In the genomic region with DNA sequence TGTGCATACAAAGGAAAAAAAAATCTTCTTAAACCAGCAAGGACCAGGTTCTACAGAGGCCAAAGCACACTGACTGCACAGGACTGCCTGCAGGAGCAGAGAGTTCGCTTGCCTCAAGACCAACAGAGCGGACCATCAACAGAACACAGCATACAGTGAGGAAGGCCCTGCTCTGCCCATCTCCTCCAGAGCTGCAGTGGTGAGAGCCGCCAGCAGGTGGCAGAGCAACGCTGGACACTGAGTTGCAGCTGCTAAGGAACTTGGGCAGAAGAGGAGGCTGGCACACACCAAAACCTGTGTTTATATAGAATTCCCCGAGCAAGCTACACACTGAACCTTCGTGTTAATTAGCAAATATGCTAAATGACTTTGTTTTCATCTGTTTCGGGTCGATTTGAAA, we compare ENCODE assay signal across 8 mouse cellular contexts. TPM values are rescaled to one million over a fixed set of nuclear protein-coding genes. Genes with fewer than 3 reads are reported as not detected.
DNase-seq lines count a peak whose midpoint lies in the region; ATAC-seq and TF ChIP-seq lines count a peak whose summit lies in the region.

No protein-coding gene starts in this region.

- no peak for TF ChIP-seq POLR2A in small intestine, adult 2 months (IDR thresholded peaks at IDR 0.05; ENCODE audit: low read depth, low read length)

- no peak overlapping the region for H3K4me2 ChIP-seq in heart, embryonic 12.5 days
- H3K4me2 ChIP-seq in midbrain, embryonic 13.5 days (replicated peaks): no peak overlapping the region

- ATAC-seq in heart, embryonic 12.5 days (ENCODE audit: insufficient number of reproducible peaks, low FRiP score): no peak
- peak; percentile 77 for ATAC-seq in midbrain, embryonic 13.5 days

- peaks cover 82% of the 10 kb centered on the region for H3K36me3 ChIP-seq in heart, embryonic 12.5 days
- peaks cover 21% of the 10 kb centered on the region for H3K36me3 ChIP-seq in midbrain, embryonic 13.5 days
- H3K36me3 ChIP-seq in small intestine, adult 2 months (ENCODE audit: control insufficient read depth, insufficient read depth, low read length): no peaks in the 10 kb centered on the region; the same call in 1 of the 2 replicates

- no peak overlapping the region for H3K27ac ChIP-seq in heart, embryonic 12.5 days (ENCODE audit: poor library complexity, severe bottlenecking)
- no peak overlapping the region for H3K27ac ChIP-seq in midbrain, embryonic 13.5 days
- no peak overlapping the region for H3K27ac ChIP-seq in small intestine, adult 2 months (ENCODE audit: insufficient read depth, low read depth, low read length)

- TF ChIP-seq CTCF in small intestine, adult 2 months (IDR thresholded peaks at IDR 0.05; ENCODE audit: extremely low read depth, insufficient read length, insufficient replicate concordance, low read depth, low read length): peak; percentile 80; the same call in 1 of the 2 replicates

- no peak overlapping the region for H3K9ac ChIP-seq in heart, embryonic 12.5 days
- H3K9ac ChIP-seq in midbrain, embryonic 13.5 days (replicated peaks): no peak overlapping the region

- DNase-seq in heart, adult 11 months: peak; percentile 95
- peak; percentile 88 for DNase-seq in embryo, embryonic 10 days (ENCODE audit: low spot score)
- peak; percentile 80 for DNase-seq in gastrocnemius, postnatal 14 days
- peak; percentile 89 for DNase-seq in kidney, adult 18-20 months
- peak; percentile 85 to 87 for DNase-seq in left cerebral cortex, postnatal 36 days (ENCODE audit: low spot score in 2 of 2)

- H3K27me3 ChIP-seq in heart, embryonic 12.5 days (replicated peaks): no peaks in the 10 kb centered on the region
- H3K27me3 ChIP-seq in midbrain, embryonic 13.5 days: no peaks in the 10 kb centered on the region
- no peaks in the 10 kb centered on the region for H3K27me3 ChIP-seq in small intestine, adult 2 months (ENCODE audit: control insufficient read depth, insufficient read depth, low read length)

- H3K4me1 ChIP-seq in heart, embryonic 12.5 days (replicated peaks): no peaks in the 10 kb centered on the region
- H3K4me1 ChIP-seq in midbrain, embryonic 13.5 days (replicated peaks): no peaks in the 10 kb centered on the region
- H3K4me1 ChIP-seq in small intestine, adult 2 months (ENCODE audit: control insufficient read depth, insufficient read depth, insufficient read length, low read length): no peaks in the 10 kb centered on the region

- H3K9me3 ChIP-seq in heart, embryonic 12.5 days (replicated peaks): no peaks in the 10 kb centered on the region
- no peaks in the 10 kb centered on the region for H3K9me3 ChIP-seq in midbrain, embryonic 13.5 days

- no peak overlapping the region for H3K4me3 ChIP-seq in heart, embryonic 12.5 days
- no peak overlapping the region for H3K4me3 ChIP-seq in midbrain, embryonic 13.5 days (replicated peaks)
- H3K4me3 ChIP-seq in small intestine, adult 2 months (ENCODE audit: low read depth, low read length): no peak overlapping the region

- intact Hi-C loops in gastrocnemius, postnatal 14 days (cut with DNase I; ENCODE audit: low total_unique reads): no loop called here
- intact Hi-C loops in left cerebral cortex, postnatal 36 days (cut with DNase I): loop anchor here (1.0 kb wide), 1 partner anchor 149 kb away; no protein-coding TSS in a partner anchor

- WGBS in heart, embryonic 12.5 days: 31% methylated on average over 8 of the region's 8 CpGs
- WGBS in midbrain, embryonic 13.5 days: 26% methylated on average over 8 of the region's 8 CpGs
- WGBS in small intestine, adult 2 months: 24% methylated on average over 8 of the region's 8 CpGs

RNA-seq across cellular contexts. Expression of a gene that starts 42.8 kb away (rescaled TPM):
- not detected in 2 replicates for polyA plus RNA-seq in heart, embryonic 12.5 days (2016; fragmentation: Nextera tagmentation; extraction: Ambion mirVana)
- total RNA-seq in gastrocnemius, postnatal 14 days (2021): under 1 TPM in 1 of 2 experiments, not detected in 1; 0.29 TPM
- total RNA-seq in left cerebral cortex, postnatal 36 days (2021): 1 to 10 TPM in 1 of 2 experiments, not detected in 1; 2.3 TPM
- polyA plus RNA-seq in midbrain, embryonic 13.5 days (2015; fragmentation: Nextera tagmentation; extraction: Ambion mirVana): not detected in 2 replicates
- polyA plus RNA-seq in small intestine, adult 2 months (2012; rRNA removed): 0.43 TPM in 1 of 2 replicates, not detected in the other

RNA-seq across cellular contexts. Expression of a gene that starts 45.1 kb away (rescaled TPM):
- not detected in 2 replicates for polyA plus RNA-seq in heart, embryonic 12.5 days (2016; fragmentation: Nextera tagmentation; extraction: Ambion mirVana)
- total RNA-seq in gastrocnemius, postnatal 14 days (2021): not detected
- under 1 TPM in 1 of 2 experiments, not detected in 1; 0.66 TPM for total RNA-seq in left cerebral cortex, postnatal 36 days (2021)
- polyA plus RNA-seq in midbrain, embryonic 13.5 days (2015; fragmentation: Nextera tagmentation; extraction: Ambion mirVana): not detected in 2 replicates
- polyA plus RNA-seq in small intestine, adult 2 months (2012; rRNA removed): 0.32 TPM in 1 of 2 replicates, not detected in the other
